Mouse (Mus musculus) thymus, postnatal 0 days (tissue): ENCODE results near the gene Gm10518. TPM values are rescaled to one million over a fixed set of nuclear protein-coding genes. Genes with fewer than 3 reads are reported as not detected.
"Not testable (repeated sequence)": the region's sequence is repeated elsewhere in the genome, so short reads cannot be mapped to it uniquely, and the experiment has no call there.

ENCODE experiments used
- DNase-seq: peaks from one replicate; pipeline ENCODE4 v3.0.0-alpha.2; 2015; ENCODE audit warnings: low spot score
- polyA plus RNA-seq: library from polyadenylated mRNA; unstranded; fragments of >200 nt; fragmentation: Nextera tagmentation; extraction: Ambion mirVana; gene quantifications from 2 replicates; pipeline ENCODE4 v1.2.1, GENCODE M21; 2015

Gene Gm10518
- 0.35 and 0.39 TPM in 2 replicates for polyA plus RNA-seq

- no peak for DNase-seq
Observed at GRCm38 (mm10) chr1:179802610-179803512, at the start of gene Gm10518. Gene Gm10518, plus strand, starts transcription at chr1:179803376.

- no peak for DNase-seq
Observed at GRCm38 (mm10) chr1:179756477-179756876, 46.7 kb upstream of the Gm10518 start.

- no peak for DNase-seq
Observed at GRCm38 (mm10) chr1:179760086-179760485, 43.1 kb upstream of the Gm10518 start.

- no peak for DNase-seq
Observed at GRCm38 (mm10) chr1:179760553-179760952, 42.6 kb upstream of the Gm10518 start.

GRCm38 (mm10) chr1:179776831-179777230, 26.3 kb upstream of the Gm10518 start:
- DNase-seq = no peak

GRCm38 (mm10) chr1:179784098-179784497, 19.1 kb upstream of the Gm10518 start:
- no peak for DNase-seq

GRCm38 (mm10) chr1:179785502-179785901, 17.7 kb upstream of the Gm10518 start:
- no peak for DNase-seq

GRCm38 (mm10) chr1:179787281-179787680, 15.9 kb upstream of the Gm10518 start:
- no peak for DNase-seq

- no peak for DNase-seq
Observed at GRCm38 (mm10) chr1:179798794-179799193, 4.4 kb upstream of the Gm10518 start.

GRCm38 (mm10) chr1:179803513-179804139, 450 bp downstream of the Gm10518 start, which contains the start of gene Ahctf1:
Gene Ahctf1, minus strand, starts transcription at chr1:179803680.
- DNase-seq = peak; percentile 94

GRCm38 (mm10) chr1:179804140-179804881, 1.1 kb downstream of the Gm10518 start:
- DNase-seq = no peak

- DNase-seq = no peak
Observed at GRCm38 (mm10) chr1:179805751-179806150, 2.6 kb downstream of the Gm10518 start.

GRCm38 (mm10) chr1:179807468-179807867, 4.3 kb downstream of the Gm10518 start:
- no peak for DNase-seq

GRCm38 (mm10) chr1:179808300-179808699, 5.1 kb downstream of the Gm10518 start:
- no peak for DNase-seq

GRCm38 (mm10) chr1:179813385-179813784, 10.2 kb downstream of the Gm10518 start:
- DNase-seq = no peak

GRCm38 (mm10) chr1:179814616-179815015, 11.4 kb downstream of the Gm10518 start:
- no peak for DNase-seq

GRCm38 (mm10) chr1:179818490-179819278, 15.5 kb downstream of the Gm10518 start:
- DNase-seq = not testable (repeated sequence)

- no peak for DNase-seq
Observed at GRCm38 (mm10) chr1:179824549-179824948, 21.4 kb downstream of the Gm10518 start.

GRCm38 (mm10) chr1:179828051-179828450, 24.9 kb downstream of the Gm10518 start:
- DNase-seq = no peak

GRCm38 (mm10) chr1:179828900-179829299, 25.7 kb downstream of the Gm10518 start:
- DNase-seq = no peak
